Mouse (Mus musculus): ENCODE data around the gene Tor2a. TPM values are rescaled to one million over a fixed set of nuclear protein-coding genes. Genes with fewer than 3 reads are reported as not detected.

Tor2a gene
- total RNA-seq, 2 experiments from 2014 or later, result 6.8 to 9.6 TPM

- peak; percentile 62 to 64 for DNase-seq
- intact Hi-C loops (cut with DNase I), result no loop called here
Observed at GRCm38 (mm10) chr2:32791297-32791696, 34.3 kb downstream of the Tor2a start.

GRCm38 (mm10) chr2:32795748-32796418, 38.8 kb downstream of the Tor2a start:
- no peak for DNase-seq
- intact Hi-C loops (cut with DNase I), result no loop called here

- no peak for DNase-seq
- intact Hi-C loops (cut with DNase I), result no loop called here
Observed at GRCm38 (mm10) chr2:32798251-32798962, 41.4 kb downstream of the Tor2a start.

GRCm38 (mm10) chr2:32808816-32809566, 52.0 kb downstream of the Tor2a start:
- intact Hi-C loops (cut with DNase I), result no loop called here
- no peak for DNase-seq

Small RNA genes lying within 50 kb of the gene (microRNA-seq; reads per million reads assigned to microRNA genes)
- gene Mir2861 (ENCODE audit: borderline number of aligned reads in 2 of 2) (0 reads per million in 2 experiments), gene Mir3960 (ENCODE audit: borderline number of aligned reads in 2 of 2) (0 reads per million in 2 experiments)

Other genes starting within 250 kb of the Tor2a start
- gene Fam102a, start 221.9 kb upstream of the Tor2a start, total RNA-seq (2021), result 10 to 100 TPM in 1 of 2 experiments, 1 to 10 TPM in 1; 8.9 to 10.6 TPM
- 10 to 100 TPM; 17.9 to 21.3 TPM for gene Dpm2, start 186.4 kb upstream of the Tor2a start, total RNA-seq (2021)
- under 1 TPM in 1 of 2 experiments, not detected in 1; 0.43 TPM for gene Pip5kl1, start 182.4 kb upstream of the Tor2a start, total RNA-seq (2021)
- gene 9430097D07Rik, start 181.6 kb upstream of the Tor2a start, total RNA-seq (2021), result not detected
- 10 to 100 TPM; 18.7 to 21.7 TPM for gene St6galnac4, start 170.1 kb upstream of the Tor2a start, total RNA-seq (2021)
- 100 to 1,000 TPM; 108 to 116 TPM for gene St6galnac6, start 157.5 kb upstream of the Tor2a start, total RNA-seq (2021)
- gene Ak1, start 135.5 kb upstream of the Tor2a start, total RNA-seq (2021), result 100 to 1,000 TPM; 631 to 727 TPM
- 100 to 1,000 TPM; 123 to 136 TPM for gene Eng, start 110.6 kb upstream of the Tor2a start, total RNA-seq (2021)
- gene Fpgs, start 53.1 kb upstream of the Tor2a start, total RNA-seq (2021), result 1 to 10 TPM; 5.0 to 6.6 TPM
- 10 to 100 TPM; 24.6 to 26.6 TPM for gene Cdk9, start 44.2 kb upstream of the Tor2a start, total RNA-seq (2021)
- gene Sh2d3c, start 36.2 kb upstream of the Tor2a start, total RNA-seq (2021), result 10 to 100 TPM; 26.8 to 28.1 TPM
- not detected for gene 6330409D20Rik, start 16.2 kb upstream of the Tor2a start, total RNA-seq (2021)
- under 1 TPM; 0.08 to 0.14 TPM for gene Ttc16, start 18.4 kb downstream of the Tor2a start, total RNA-seq (2021)
- gene Ptrh1, start 18.6 kb downstream of the Tor2a start, total RNA-seq (2021), result 1 to 10 TPM; 3.7 to 3.8 TPM
- not detected for gene Cfap157, start 27.2 kb downstream of the Tor2a start, total RNA-seq (2021)
- 10 to 100 TPM; 10.1 to 14.3 TPM for gene Stxbp1, start 90.0 kb downstream of the Tor2a start, total RNA-seq (2021)
- gene Fam129b, start 118.9 kb downstream of the Tor2a start, total RNA-seq (2021), result 10 to 100 TPM; 22.5 to 26.9 TPM
- 10 to 100 TPM; 56.4 to 65.9 TPM for gene Rpl12, start 204.3 kb downstream of the Tor2a start, total RNA-seq (2021)
- 10 to 100 TPM; 14.1 to 17.0 TPM for gene Lrsam1, start 204.4 kb downstream of the Tor2a start, total RNA-seq (2021)
- gene Slc2a8, start 224.8 kb downstream of the Tor2a start, total RNA-seq (2021), result 10 to 100 TPM; 18.3 to 26.7 TPM

Data from heart, postnatal 36 days (tissue).